Mouse (Mus musculus): ENCODE data around the gene Als2cl. TPM values are rescaled to one million over a fixed set of nuclear protein-coding genes. Genes with fewer than 3 reads are reported as not detected.

Gene Als2cl
- polyA plus RNA-seq, 1 experiment, result 145 TPM

DNA sequence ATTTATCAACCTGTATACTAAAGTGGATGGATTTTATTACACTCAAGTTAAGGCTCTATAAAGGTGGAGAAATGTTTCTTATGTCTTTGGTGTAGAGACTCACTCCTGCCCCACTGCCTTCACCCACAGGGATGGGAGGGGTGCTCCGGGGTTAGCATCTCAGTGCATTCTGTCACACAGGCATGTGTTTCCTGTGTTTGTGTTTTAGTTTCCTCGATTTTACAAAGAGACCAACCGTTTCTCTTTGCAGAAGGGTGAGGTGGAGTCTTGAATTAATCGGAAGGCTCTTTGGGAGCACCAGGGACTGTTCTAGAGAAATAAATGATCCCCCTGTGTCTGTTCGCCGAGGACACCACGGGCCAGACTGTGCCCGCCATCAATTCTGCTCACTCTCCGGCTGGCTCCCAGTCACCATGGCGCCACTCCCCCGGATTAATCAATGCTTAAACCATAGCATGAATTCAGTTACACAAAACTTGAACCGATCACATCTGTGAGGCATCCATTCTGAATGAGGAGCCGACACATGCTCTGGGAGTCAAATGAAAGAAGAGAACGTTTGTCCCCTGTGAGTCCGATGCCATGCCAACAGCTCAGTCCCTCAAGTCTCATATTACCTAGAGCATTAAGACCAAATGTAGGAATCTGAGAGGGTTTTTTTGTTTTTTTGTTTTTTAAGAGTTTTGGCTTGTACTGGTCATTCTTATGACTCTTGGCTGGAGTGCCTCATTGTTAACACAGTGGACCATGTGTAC is 41.2 kb downstream of the Als2cl start:
- no peaks in the 10 kb centered on the region for H3K27me3 ChIP-seq (ENCODE audit: control insufficient read depth, insufficient read depth, low read length)
- 51% methylated on average over 15 of the region's 15 CpGs for WGBS
- TF ChIP-seq CTCF (IDR thresholded peaks at IDR 0.05; ENCODE audit: borderline replicate concordance, control insufficient read depth, extremely low read depth, insufficient read depth, low read length, poor library complexity) (no peak), POLR2A (IDR thresholded peaks at IDR 0.05; ENCODE audit: control insufficient read depth, extremely low read depth, insufficient read depth, low read length, poor library complexity) (0 out of 2 replicates have a peak, but pooled peaks have one; percentile 43)
- no peak overlapping the region for H3K4me3 ChIP-seq (ENCODE audit: control insufficient read depth, insufficient read depth, low read length)
- DNase-seq, result peak; percentile 72
- peaks cover 51% of the 10 kb centered on the region for H3K4me1 ChIP-seq (replicated peaks; ENCODE audit: control insufficient read depth, insufficient read depth, low read length)
- H3K36me3 ChIP-seq (ENCODE audit: control insufficient read depth, insufficient read depth, low read length), result no peaks in the 10 kb centered on the region
- peak overlapping the region; percentile 93 for H3K27ac ChIP-seq (ENCODE audit: control insufficient read depth, insufficient read depth, low read length)

DNA sequence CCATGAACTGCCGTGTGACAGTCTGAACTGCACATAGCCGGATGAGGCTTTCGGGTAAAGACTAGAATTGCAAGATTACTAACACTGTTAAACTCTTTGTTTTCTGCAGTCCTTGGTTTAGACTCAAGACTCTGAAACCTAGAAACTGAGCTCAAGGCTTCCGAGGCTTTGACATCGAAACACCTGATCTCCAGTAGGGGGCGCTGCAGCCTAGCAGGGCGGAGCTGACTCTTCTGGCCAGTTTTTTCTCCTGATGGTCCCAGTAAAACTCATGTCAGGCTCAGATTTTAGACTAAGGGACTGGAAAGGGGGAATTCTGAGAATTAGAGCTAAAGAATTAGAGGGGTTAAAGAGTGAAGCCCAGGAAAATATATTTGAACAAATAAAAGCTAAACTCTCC is 43.1 kb downstream of the Als2cl start:
- Histone ChIP-seq H3K27ac (ENCODE audit: control insufficient read depth, insufficient read depth, low read length) (peak overlapping the region; percentile 32; the same call in 1 of the 2 replicates), H3K36me3 (ENCODE audit: control insufficient read depth, insufficient read depth, low read length) (no peaks in the 10 kb centered on the region), H3K27me3 (ENCODE audit: control insufficient read depth, insufficient read depth, low read length) (no peaks in the 10 kb centered on the region), H3K4me1 (replicated peaks; ENCODE audit: control insufficient read depth, insufficient read depth, low read length) (peaks cover 46% of the 10 kb centered on the region), H3K4me3 (ENCODE audit: control insufficient read depth, insufficient read depth, low read length) (no peak overlapping the region)
- TF ChIP-seq POLR2A (IDR thresholded peaks at IDR 0.05; ENCODE audit: control insufficient read depth, extremely low read depth, insufficient read depth, low read length, poor library complexity) (no peak), CTCF (IDR thresholded peaks at IDR 0.05; ENCODE audit: borderline replicate concordance, control insufficient read depth, extremely low read depth, insufficient read depth, low read length, poor library complexity) (peak; percentile 70; the same call in 1 of the 2 replicates)
- WGBS, result 20% methylated on average over 7 of the region's 7 CpGs
- DNase-seq, result peak; percentile 84

DNA sequence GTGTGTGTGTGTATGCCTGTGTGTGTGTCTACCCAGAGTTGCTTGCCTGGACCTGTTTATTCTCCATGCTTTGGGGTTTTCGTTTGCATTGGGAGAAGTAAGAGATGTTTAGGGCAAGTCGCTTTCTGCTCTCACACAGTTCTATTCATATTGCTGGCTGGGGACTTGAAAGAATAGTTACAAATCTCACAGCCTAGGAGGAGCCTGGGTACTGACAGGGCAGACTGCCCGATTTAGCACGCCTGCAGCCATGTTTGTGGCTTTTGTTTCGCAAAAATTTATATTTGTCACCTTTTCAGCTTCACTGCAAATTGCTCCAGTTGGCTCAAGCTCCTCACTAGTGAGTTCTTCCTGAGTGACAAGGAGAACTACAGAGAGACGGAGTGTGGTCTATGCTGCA is 51.9 kb downstream of the Als2cl start:
- no peaks in the 10 kb centered on the region for H3K27me3 ChIP-seq (ENCODE audit: control insufficient read depth, insufficient read depth, low read length)
- no peaks in the 10 kb centered on the region for H3K36me3 ChIP-seq (ENCODE audit: control insufficient read depth, insufficient read depth, low read length)
- H3K4me1 ChIP-seq (replicated peaks; ENCODE audit: control insufficient read depth, insufficient read depth, low read length), result peaks cover 9% of the 10 kb centered on the region
- no peak for DNase-seq
- H3K27ac ChIP-seq (ENCODE audit: control insufficient read depth, insufficient read depth, low read length), result no peak overlapping the region
- 85% methylated on average over 6 of the region's 6 CpGs for WGBS
- no peak overlapping the region for H3K4me3 ChIP-seq (ENCODE audit: control insufficient read depth, insufficient read depth, low read length)
- TF ChIP-seq POLR2A (IDR thresholded peaks at IDR 0.05; ENCODE audit: control insufficient read depth, extremely low read depth, insufficient read depth, low read length, poor library complexity) (no peak), CTCF (IDR thresholded peaks at IDR 0.05; ENCODE audit: borderline replicate concordance, control insufficient read depth, extremely low read depth, insufficient read depth, low read length, poor library complexity) (no peak)

DNA sequence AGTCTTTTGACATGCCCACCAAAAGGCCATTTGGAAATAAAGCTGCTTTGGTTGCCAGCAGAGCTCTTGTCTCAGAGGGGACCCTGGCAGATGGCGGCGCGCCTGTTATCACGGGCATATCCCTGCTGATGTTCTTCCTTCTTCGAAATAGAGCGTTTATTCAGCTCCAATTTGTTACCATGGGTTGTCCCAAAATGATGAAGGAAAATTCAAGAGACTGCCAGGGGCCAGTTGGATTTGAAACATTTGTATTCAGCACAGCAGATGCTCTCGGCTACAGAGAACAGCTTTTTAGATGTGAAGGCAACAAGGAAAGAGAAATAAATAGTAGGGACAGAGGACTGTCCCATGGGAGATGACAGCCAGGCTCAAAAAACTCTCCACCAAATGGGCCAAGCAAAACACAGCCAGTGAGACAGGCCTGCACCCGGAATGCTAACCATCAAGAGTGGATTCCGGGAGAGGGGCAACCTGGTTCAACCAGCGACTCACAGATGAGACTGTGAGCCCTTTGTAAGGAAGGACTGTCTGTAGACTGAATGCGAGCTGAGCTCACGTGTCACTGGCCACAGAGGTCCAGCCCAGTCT is 54.3 kb downstream of the Als2cl start:
- Histone ChIP-seq H3K27ac (ENCODE audit: control insufficient read depth, insufficient read depth, low read length) (no peak overlapping the region), H3K36me3 (ENCODE audit: control insufficient read depth, insufficient read depth, low read length) (no peaks in the 10 kb centered on the region), H3K4me1 (replicated peaks; ENCODE audit: control insufficient read depth, insufficient read depth, low read length) (peaks cover 4% of the 10 kb centered on the region), H3K27me3 (ENCODE audit: control insufficient read depth, insufficient read depth, low read length) (no peaks in the 10 kb centered on the region), H3K4me3 (ENCODE audit: control insufficient read depth, insufficient read depth, low read length) (no peak overlapping the region)
- no peak for DNase-seq
- 94% methylated on average over 12 of the region's 12 CpGs for WGBS
- TF ChIP-seq CTCF (IDR thresholded peaks at IDR 0.05; ENCODE audit: borderline replicate concordance, control insufficient read depth, extremely low read depth, insufficient read depth, low read length, poor library complexity), result no peak
- TF ChIP-seq POLR2A (IDR thresholded peaks at IDR 0.05; ENCODE audit: control insufficient read depth, extremely low read depth, insufficient read depth, low read length, poor library complexity), result no peak

DNA sequence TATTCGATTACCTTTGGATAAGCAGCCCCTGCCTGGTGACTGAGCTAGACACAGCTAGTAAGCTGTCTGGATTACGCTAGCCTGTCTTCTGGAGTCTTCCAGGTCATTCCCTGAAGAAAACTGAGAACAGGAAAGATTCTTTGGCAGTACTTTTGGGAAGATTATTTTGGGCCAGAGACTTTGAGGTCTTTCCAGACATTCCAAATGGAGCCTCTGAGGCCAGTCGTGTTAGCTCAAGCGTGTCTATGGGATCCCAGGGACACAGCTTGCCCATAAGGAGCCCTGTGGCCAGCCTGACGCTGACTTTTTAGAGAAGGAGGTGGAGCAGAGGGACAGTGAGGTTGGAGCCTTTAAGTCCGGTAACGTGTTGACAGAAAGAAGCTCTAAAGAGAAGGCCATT is 56.3 kb downstream of the Als2cl start:
- no peak overlapping the region for H3K4me3 ChIP-seq (ENCODE audit: control insufficient read depth, insufficient read depth, low read length)
- H3K27ac ChIP-seq (ENCODE audit: control insufficient read depth, insufficient read depth, low read length), result no peak overlapping the region
- WGBS, result 94% methylated on average over 7 of the region's 7 CpGs
- H3K27me3 ChIP-seq (ENCODE audit: control insufficient read depth, insufficient read depth, low read length), result no peaks in the 10 kb centered on the region
- DNase-seq, result no peak
- TF ChIP-seq POLR2A (IDR thresholded peaks at IDR 0.05; ENCODE audit: control insufficient read depth, extremely low read depth, insufficient read depth, low read length, poor library complexity) (no peak), CTCF (IDR thresholded peaks at IDR 0.05; ENCODE audit: borderline replicate concordance, control insufficient read depth, extremely low read depth, insufficient read depth, low read length, poor library complexity) (no peak)
- peaks cover 4% of the 10 kb centered on the region for H3K4me1 ChIP-seq (replicated peaks; ENCODE audit: control insufficient read depth, insufficient read depth, low read length)
- no peaks in the 10 kb centered on the region for H3K36me3 ChIP-seq (ENCODE audit: control insufficient read depth, insufficient read depth, low read length)

DNA sequence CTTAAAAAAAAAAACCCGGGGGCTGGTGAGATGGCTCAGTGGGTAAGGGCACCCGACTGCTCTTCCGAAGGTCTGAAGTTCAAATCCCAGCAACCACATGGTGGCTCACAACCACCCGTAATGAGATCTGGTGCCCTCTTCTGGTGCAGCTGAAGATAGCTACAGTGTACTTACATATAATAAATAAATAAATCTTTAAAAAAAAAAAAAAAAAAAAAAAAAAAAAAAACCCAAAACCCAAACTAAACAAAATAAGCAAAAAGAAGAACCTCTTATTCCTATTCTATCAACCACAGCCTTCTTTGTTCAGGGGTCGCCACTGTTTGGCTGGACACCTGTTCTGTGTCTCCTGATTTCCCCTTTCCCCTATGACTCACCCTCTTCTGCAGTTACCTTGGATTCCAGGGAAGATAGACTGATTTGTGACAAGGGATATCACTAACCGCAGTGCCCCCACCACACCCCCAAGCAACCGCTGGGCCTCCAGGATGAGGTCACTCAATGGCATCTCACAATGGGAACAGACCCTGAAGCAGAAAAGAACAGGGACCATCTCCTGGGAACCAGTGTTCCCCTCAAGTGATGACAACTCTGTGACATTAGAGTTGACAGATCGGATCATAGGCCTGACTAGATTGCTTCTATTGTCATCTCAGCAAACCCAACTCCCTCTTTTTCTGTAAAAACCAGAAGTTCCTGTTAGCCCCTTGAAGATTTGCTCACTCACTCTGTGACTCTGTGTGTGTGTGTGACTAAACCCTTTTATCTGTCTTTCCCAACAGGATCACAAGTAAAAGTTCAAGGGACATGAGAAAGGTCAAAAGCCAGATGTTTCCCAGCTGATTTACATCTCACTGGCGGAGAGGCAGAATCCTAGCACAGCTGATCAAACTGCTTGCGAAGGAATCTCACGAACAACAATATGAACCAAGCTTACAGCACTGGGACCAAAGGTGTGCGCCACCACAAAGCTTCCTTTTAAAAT is 58.1 kb downstream of the Als2cl start:
- 77% methylated on average over 12 of the region's 12 CpGs for WGBS
- Histone ChIP-seq H3K4me3 (ENCODE audit: control insufficient read depth, insufficient read depth, low read length) (no peak overlapping the region), H3K4me1 (replicated peaks; ENCODE audit: control insufficient read depth, insufficient read depth, low read length) (peaks cover 6% of the 10 kb centered on the region), H3K27ac (ENCODE audit: control insufficient read depth, insufficient read depth, low read length) (no peak overlapping the region), H3K27me3 (ENCODE audit: control insufficient read depth, insufficient read depth, low read length) (no peaks in the 10 kb centered on the region), H3K36me3 (ENCODE audit: control insufficient read depth, insufficient read depth, low read length) (no peaks in the 10 kb centered on the region)
- no peak for TF ChIP-seq POLR2A (IDR thresholded peaks at IDR 0.05; ENCODE audit: control insufficient read depth, extremely low read depth, insufficient read depth, low read length, poor library complexity)
- TF ChIP-seq CTCF (IDR thresholded peaks at IDR 0.05; ENCODE audit: borderline replicate concordance, control insufficient read depth, extremely low read depth, insufficient read depth, low read length, poor library complexity), result no peak
- peak; percentile 19 for DNase-seq
